Mouse (Mus musculus) heart, postnatal 4 days (tissue): ENCODE measurements around the gene Vopp1. TPM values are rescaled to one million over a fixed set of nuclear protein-coding genes. Genes with fewer than 3 reads are reported as not detected.

Source experiments
- DNase-seq: peaks from one replicate; pipeline ENCODE4 v3.0.0; 2021
- total RNA-seq, 2 experiments: library from RNA; stranded (reverse); gene quantifications; 2 replicates each; pipeline ENCODE4 v1.2.3; 2021

The Vopp1 gene
- total RNA-seq, 2 experiments from 2014 or later: 27.8 to 30.5 TPM

- no peak for DNase-seq
These were observed 123.3 kb downstream of the Vopp1 start for GRCm38 (mm10) chr6:57701686-57702085.

- no peak for DNase-seq
These were observed 131.8 kb downstream of the Vopp1 start for GRCm38 (mm10) chr6:57693116-57693515.

GRCm38 (mm10) chr6:57691467-57692261 is 133.3 kb downstream of the Vopp1 start, which contains the start of gene Pyurf:
Pyurf (minus strand) TSS chr6:57692078.
- DNase-seq: peak; percentile 87

- no peak for DNase-seq
These were observed 140.8 kb downstream of the Vopp1 start for GRCm38 (mm10) chr6:57684156-57684555.

Other genes with a start within 250 kb of the Vopp1 start
- gene Herc6, start 244.2 kb downstream of the Vopp1 start, total RNA-seq: 1 to 10 TPM; 5.6 to 5.7 TPM
- 10 to 100 TPM; 15.9 to 18.5 TPM for gene Pyurf, start 133.1 kb downstream of the Vopp1 start, total RNA-seq
- 10 to 100 TPM; 23.6 to 26.0 TPM for gene Lancl2, start 122.6 kb downstream of the Vopp1 start, total RNA-seq
- gene Vmn1r21, start 25.2 kb upstream of the Vopp1 start, total RNA-seq: not detected
- not detected for gene Vmn1r22, start 82.9 kb upstream of the Vopp1 start, total RNA-seq
- gene Vmn1r23, start 101.7 kb upstream of the Vopp1 start, total RNA-seq: not detected
- gene Vmn1r24, start 136.3 kb upstream of the Vopp1 start, total RNA-seq: not detected
- not detected for gene Vmn1r25, start 155.7 kb upstream of the Vopp1 start, total RNA-seq
- gene Vmn1r26, start 190.0 kb upstream of the Vopp1 start, total RNA-seq: not detected